Mouse (Mus musculus) right cerebral cortex, adult 2 months (tissue): ENCODE results near the gene Pld4.

Experiments
- DNase-seq, 2 experiments: peaks; one replicate each; pipeline ENCODE4 v3.0.0; 2021 to 2022; ENCODE audit warnings: low spot score in 2 of 2

Pld4 gene

GRCm38 (mm10) chr12:112767036-112767890, 6.8 kb downstream of the Pld4 start:
- no peak for DNase-seq

- no peak for DNase-seq
Measured at GRCm38 (mm10) chr12:112768166-112768565, 7.7 kb downstream of the Pld4 start.

- DNase-seq, result no peak
Measured at GRCm38 (mm10) chr12:112769031-112769430, 8.6 kb downstream of the Pld4 start.

GRCm38 (mm10) chr12:112769751-112770150, 9.3 kb downstream of the Pld4 start:
- no peak for DNase-seq

GRCm38 (mm10) chr12:112770396-112770795, 9.9 kb downstream of the Pld4 start:
- DNase-seq, result no peak

GRCm38 (mm10) chr12:112772306-112772705, 11.9 kb downstream of the Pld4 start:
- no peak for DNase-seq

DNA sequence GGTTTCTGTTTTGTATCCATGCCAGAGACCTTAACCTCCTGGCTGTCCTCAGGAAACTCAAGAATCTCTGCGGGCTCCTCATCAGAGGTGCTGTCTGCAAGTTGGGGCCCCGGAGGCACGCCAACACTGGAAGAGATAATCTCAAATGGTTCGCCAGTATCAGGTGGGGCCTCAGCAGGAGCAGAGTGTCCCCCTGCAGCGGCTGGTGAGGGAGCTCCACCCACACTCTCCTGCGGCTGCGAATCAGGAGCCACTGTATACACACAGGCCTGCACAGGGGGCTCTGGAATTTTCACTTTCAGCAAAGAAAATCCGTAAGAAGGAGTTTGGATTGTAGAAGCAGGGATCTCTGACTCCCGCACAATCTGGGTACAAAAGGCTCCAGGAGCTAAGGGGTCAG, 12.9 kb downstream of the Pld4 start:
- no peak for DNase-seq

GRCm38 (mm10) chr12:112774026-112774425, 13.6 kb downstream of the Pld4 start:
- DNase-seq, result no peak

DNA sequence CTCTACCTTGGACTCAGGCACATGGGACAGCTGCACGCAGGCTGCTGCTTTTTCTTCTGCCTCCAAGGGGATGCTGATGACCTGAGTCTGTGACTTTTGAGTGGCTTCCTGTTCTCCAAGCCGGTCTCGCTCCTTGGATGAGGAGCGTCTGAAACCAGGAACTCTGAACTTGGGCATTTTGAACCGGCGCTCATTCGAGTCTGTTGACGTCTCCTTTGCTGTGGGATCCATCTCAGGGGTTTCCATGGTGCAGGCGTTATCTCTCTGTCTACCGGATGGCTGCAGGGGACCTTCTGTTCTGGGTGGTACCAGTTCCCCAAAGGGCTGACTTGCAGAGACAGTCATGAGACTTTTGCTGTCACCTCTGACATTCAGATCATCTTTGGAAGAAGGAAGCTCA, 14.0 kb downstream of the Pld4 start:
- no peak for DNase-seq

- no peak for DNase-seq
Measured at GRCm38 (mm10) chr12:112791026-112791425, 30.6 kb downstream of the Pld4 start.

DNA sequence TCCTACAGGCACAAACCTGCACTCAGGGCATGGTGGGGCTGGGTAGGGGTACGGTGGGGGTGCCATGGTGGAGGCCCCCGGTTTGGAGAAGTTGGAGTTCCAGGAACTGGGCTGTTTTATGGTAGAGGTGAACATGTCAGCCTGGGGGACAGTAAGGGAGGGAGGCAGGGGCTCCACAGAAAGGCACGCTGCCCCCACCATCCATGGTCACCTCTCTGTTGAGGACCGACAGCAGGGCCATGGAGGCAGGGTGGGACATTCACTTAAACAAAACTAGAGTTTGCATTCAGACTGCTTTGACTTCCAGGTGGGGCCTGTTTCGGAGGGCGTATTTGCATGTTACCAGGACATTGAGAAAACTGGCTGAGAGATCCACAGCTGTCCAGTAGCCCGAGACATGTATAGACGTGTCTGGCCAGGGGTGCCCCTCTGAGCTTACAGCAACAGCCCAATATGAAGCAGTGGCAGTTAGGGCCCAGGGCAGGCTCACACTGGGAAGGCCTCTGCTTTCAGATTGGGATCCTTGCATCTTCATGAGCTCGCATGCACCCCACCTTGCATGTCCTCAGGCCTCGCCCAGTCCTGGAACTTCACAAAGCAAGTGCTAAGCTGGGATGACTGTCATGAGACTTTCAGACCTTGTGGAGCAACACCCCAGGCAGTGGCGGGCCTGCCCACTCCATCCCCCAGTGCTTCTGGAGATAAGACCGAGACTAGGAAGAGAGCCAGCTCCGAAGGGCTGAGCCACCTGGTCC, 33.3 kb downstream of the Pld4 start:
- DNase-seq, result no peak

- DNase-seq, result no peak
Measured at GRCm38 (mm10) chr12:112794356-112794816, 33.9 kb downstream of the Pld4 start.

DNA sequence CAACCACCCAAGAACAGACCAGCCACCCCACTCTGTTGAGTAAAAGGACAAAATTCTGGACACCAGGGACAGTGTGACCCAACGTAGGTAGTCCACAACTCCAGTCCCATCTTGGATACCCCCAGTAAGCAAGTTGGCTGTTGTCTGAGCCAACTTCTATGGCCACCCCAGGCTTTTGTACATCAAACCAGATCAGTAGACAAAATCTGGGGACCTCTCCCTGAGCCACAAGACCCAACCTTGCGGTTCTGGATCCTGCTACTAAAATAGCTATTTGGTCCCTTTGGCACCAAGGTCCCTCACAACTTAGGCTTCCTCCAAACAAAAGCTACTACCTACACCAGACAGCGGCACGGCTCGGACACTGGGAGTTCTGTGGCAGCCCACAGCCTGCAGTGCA, 34.5 kb downstream of the Pld4 start:
- DNase-seq, result no peak

DNA sequence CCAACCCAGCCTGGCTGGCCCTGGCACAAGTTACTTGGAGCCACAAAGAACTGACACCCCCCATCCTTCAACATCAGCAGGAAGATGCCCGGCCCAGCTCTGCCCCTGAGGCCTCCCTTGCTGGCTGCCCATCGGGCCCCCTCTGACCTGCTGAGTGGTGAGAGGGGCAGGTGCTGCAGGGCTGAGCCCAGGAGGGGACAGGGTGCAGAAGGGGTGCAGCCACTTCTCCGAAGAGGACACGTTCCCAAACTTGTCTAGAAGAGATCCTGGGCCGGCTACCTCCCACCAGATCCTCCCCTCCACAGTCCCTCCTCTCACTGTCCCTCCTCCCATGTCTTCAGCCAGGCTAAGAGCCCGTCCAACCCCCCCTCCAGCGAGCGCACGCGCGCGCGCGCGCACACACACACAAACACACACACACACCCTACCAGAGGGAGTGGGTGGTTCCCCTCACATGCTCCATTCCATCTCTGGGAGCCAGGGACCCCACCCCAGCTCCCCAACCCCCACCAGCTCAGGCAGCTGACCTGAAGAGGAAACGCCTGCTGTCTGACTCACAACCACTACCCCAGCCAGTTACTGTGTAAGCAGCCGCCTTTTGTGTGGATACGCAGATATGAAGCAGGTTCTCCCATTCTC, 35.1 kb downstream of the Pld4 start:
- DNase-seq, result no peak

DNA sequence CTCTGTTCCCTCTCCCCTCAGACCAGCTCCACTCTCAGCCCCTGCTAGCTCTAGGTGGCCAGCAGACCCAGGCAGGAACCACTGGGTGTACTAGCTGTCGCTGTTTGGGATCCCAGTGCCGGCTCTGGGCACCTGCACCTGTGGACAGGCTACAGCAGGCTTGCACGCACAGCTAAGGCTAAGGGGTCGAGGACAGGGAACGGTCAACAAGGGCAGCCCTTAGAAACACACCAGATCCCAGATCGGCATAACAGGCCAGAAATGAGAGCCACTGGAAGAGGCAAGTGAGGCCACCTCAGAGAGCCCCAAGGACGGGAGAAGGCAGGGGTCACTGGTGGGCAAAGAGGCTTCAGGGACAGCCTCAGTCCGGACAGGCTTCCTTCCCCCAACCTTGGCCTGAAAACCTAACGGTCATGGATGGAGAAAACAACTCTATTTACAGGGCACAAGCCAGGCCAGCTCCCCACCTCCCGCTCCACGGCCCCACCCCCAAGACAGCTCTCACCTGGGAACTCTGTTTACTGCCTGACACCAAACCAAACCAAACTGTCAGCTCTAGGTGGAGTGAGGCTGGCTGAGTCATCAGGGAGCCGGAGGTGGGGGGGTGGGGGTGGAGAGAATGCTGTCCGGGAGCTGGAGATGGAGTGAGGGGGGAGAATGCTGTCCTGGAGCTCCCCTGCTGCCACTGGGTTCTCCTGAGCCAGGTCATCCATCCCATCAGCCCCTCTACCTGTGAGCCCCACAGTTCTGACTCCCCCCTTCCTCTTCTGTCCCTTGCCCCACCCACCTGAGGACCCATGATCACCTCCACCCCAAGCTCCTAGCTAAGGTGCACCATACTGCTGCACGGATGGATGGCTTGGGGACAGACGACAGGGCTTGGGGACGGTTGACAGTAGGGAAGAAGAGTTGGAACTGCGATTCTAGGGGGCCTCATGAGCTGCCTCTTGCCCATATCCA, 36.4 kb downstream of the Pld4 start:
- DNase-seq, result no peak

- DNase-seq, result peak; percentile 66 to 72
Measured at GRCm38 (mm10) chr12:112797672-112798331, 37.3 kb downstream of the Pld4 start.

DNA sequence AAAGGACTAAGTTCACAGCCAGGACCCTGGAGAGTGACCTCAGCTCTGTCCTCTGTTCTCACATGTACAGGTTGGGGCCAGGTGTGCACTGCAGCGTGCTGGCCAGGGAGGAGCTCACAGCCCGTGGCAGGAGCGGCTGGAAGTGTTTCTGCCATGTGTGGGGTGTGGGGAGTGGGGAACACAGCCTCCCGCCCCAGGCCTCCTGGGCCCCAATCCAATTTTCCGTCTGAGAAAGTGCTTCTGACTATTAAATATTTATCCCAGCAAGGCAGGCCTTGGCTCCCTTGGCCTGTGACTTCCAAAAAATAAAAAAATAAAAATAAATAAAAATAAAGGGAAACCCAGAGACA, 37.9 kb downstream of the Pld4 start:
- DNase-seq, result peak in 1 of 2 experiments; percentile 5

- no peak for DNase-seq
Measured at GRCm38 (mm10) chr12:112798716-112799115, 38.3 kb downstream of the Pld4 start.

- DNase-seq, result no peak
Measured at GRCm38 (mm10) chr12:112799237-112799970, 38.9 kb downstream of the Pld4 start.

- peak; percentile 64 to 72 for DNase-seq
Measured at GRCm38 (mm10) chr12:112800476-112800875, 40.0 kb downstream of the Pld4 start.
